Mouse (Mus musculus) kidney, embryonic 14.5 days (tissue): Measurements from ENCODE around the gene Agap1. TPM values are rescaled to one million over a fixed set of nuclear protein-coding genes. Genes with fewer than 3 reads are reported as not detected.
A peak's percentile ranks its signal among the peaks of the same experiment; 100 is the strongest.

Experiments
- ATAC-seq: fragments of 200-750 bp; cut with Nextera tagmentation; 2 replicates; pipeline ENCODE4 v1.8.0; 2017; ENCODE audit warnings: moderate number of reproducible peaks, mild to moderate bottlenecking, moderate TSS enrichment, moderate library complexity; ENCODE audit not compliant: low FRiP score, low TSS enrichment
- H3K27ac ChIP-seq: fragments of 300-500 bp; sonication (generic); 2 replicates; pipeline ENCODE4 v1.5.1; 2014; ENCODE audit warnings: low read depth, mild to moderate bottlenecking, low read length, moderate library complexity, mixed read lengths
- H3K27me3 ChIP-seq: fragments of 300-500 bp; sonication (generic); 2 replicates; pipeline ENCODE4 v1.6.1; 2014; ENCODE audit warnings: mild to moderate bottlenecking, low read length; ENCODE audit not compliant: control insufficient read depth, insufficient read depth
- H3K36me3 ChIP-seq: fragments of 300-500 bp; sonication (generic); 2 replicates; pipeline ENCODE4 v1.6.1; 2014; ENCODE audit warnings: low read length, mixed read lengths; ENCODE audit not compliant: control insufficient read depth, insufficient read depth
- H3K4me1 ChIP-seq: fragments of 300-500 bp; sonication (generic); 2 replicates; pipeline ENCODE4 v1.6.1; 2014; ENCODE audit warnings: low read length, mixed read lengths; ENCODE audit not compliant: control insufficient read depth, insufficient read depth
- H3K4me2 ChIP-seq: fragments of 300-500 bp; sonication (generic); replicated peaks from 2 replicates; pipeline ENCODE4 v1.6.1; 2014; ENCODE audit warnings: low read depth, mild to moderate bottlenecking, low read length
- H3K4me3 ChIP-seq: fragments of 300-500 bp; sonication (generic); 2 replicates; pipeline ENCODE4 v1.5.1; 2014; ENCODE audit warnings: mild to moderate bottlenecking, low read length
- H3K9ac ChIP-seq: fragments of 300-500 bp; sonication (generic); 2 replicates; pipeline ENCODE4 v1.6.1; 2014; ENCODE audit warnings: low read depth, mild to moderate bottlenecking, low read length, moderate library complexity
- H3K9me3 ChIP-seq: fragments of 300-500 bp; sonication (generic); 2 replicates; pipeline ENCODE4 v1.6.1; 2016; ENCODE audit warnings: low read length; ENCODE audit not compliant: control insufficient read depth
- WGBS: fragments of 180-500 bp; shearing (Covaris S2); extraction: QIAGEN DNeasy Blood & Tissue Kit; methylation state at CpG from one replicate; pipeline ENCODE4 v1.1.7; 2014; 5-methylcytosine and 5-hydroxymethylcytosine counted together
- polyA plus RNA-seq: library from polyadenylated mRNA; unstranded; fragments of >200 nt; fragmentation: Nextera tagmentation; extraction: Ambion mirVana; gene quantifications from 2 replicates; pipeline ENCODE4 v1.2.1, GENCODE M21; 2014

The Agap1 gene
- polyA plus RNA-seq, 1 experiment from 2014 or later, result 19.3 TPM

GRCm38 (mm10) chr1:89925501-89926190, 471.0 kb downstream of the Agap1 start:
- Histone ChIP-seq H3K4me3 (no peak overlapping the region), H3K4me2 (no peak overlapping the region), H3K9ac (no peak overlapping the region), H3K27me3 (peaks cover 100% of the 10 kb centered on the region), H3K4me1 (peaks cover 14% of the 10 kb centered on the region; the same call in 1 of the 2 replicates), H3K36me3 (no peaks in the 10 kb centered on the region), H3K9me3 (no peaks in the 10 kb centered on the region), H3K27ac (no peak overlapping the region)
- 16% methylated on average over 12 of the region's 12 CpGs for WGBS
- no peak for ATAC-seq

DNA sequence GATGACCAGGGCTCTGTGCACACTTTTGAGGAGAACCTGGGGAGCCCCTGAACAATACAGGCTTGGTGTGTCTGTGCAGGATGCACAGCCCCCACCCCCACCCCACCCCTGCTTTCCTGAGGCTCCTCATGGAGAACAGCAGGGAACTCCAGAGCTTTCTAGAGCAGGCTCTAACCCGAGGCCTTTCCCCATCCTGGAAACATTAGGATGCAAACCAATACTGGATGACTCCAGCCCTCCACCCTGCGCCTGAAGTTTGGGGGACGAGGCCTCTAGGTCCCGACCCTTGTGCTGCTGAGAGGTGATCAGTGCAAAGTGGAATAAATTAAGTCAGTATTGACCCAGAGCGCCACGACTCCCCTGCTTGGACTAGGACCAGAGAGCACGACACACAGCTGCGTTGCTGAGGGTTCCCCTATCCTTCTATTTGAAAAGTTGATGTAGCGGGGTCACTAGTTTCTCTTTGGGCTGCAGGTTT, 472.0 kb downstream of the Agap1 start:
- H3K4me2 ChIP-seq, result peak overlapping the region; percentile 74
- peaks cover 23% of the 10 kb centered on the region; the same call in 1 of the 2 replicates for H3K4me1 ChIP-seq
- peak overlapping the region; percentile 41 for H3K4me3 ChIP-seq
- ATAC-seq, result no peak
- WGBS, result 10% methylated on average over 9 of the region's 9 CpGs
- no peak overlapping the region for H3K27ac ChIP-seq
- no peaks in the 10 kb centered on the region for H3K36me3 ChIP-seq
- H3K9me3 ChIP-seq, result no peaks in the 10 kb centered on the region
- peaks cover 100% of the 10 kb centered on the region for H3K27me3 ChIP-seq
- H3K9ac ChIP-seq, result no peak overlapping the region

DNA sequence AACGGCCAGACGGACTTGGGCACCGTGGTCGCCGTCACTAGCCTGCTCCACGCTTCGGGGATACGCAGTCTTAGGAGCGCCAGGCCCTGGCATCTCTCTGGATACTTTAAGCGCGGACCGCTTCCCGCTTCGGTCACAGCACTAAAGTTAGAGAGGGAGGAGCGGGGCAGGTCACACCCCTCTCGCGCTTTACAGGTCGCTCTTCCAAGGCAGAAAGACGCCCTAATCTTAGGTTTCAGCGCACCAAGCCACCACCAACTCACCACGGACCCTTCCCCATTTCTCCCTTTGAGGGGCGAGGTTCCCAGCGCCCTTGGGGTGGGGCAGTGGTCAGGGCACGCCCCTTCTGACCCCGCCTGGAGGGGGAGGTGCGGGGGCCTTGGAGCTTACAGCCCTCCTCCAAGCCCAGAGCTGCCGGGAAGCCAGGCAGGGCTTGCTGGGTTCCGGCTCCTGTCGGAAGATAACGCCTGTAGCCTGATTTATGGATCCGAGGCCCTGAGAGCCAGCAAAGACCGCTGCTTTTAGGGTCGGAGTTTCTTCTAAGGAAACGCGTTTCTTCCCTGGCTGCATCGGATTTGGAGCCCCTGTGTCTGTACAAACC, 472.6 kb downstream of the Agap1 start:
- Histone ChIP-seq H3K4me1 (peaks cover 23% of the 10 kb centered on the region; the same call in 1 of the 2 replicates), H3K4me3 (peak overlapping the region; percentile 41), H3K9ac (peak overlapping the region; percentile 28; the same call in 1 of the 2 replicates), H3K4me2 (peak overlapping the region; percentile 74), H3K27me3 (peaks cover 100% of the 10 kb centered on the region), H3K9me3 (no peaks in the 10 kb centered on the region), H3K36me3 (no peaks in the 10 kb centered on the region), H3K27ac (no peak overlapping the region)
- no peak for ATAC-seq
- 1% methylated on average over 36 of the region's 36 CpGs for WGBS

- H3K9me3 ChIP-seq, result no peaks in the 10 kb centered on the region
- peak overlapping the region; percentile 15; the same call in 1 of the 2 replicates for H3K4me2 ChIP-seq
- no peak overlapping the region for H3K27ac ChIP-seq
- H3K27me3 ChIP-seq, result peaks cover 98% of the 10 kb centered on the region
- WGBS, result 8% methylated on average over 25 of the region's 25 CpGs
- H3K4me3 ChIP-seq, result peak overlapping the region; percentile 12
- no peaks in the 10 kb centered on the region for H3K36me3 ChIP-seq
- H3K9ac ChIP-seq, result no peak overlapping the region
- H3K4me1 ChIP-seq, result peaks cover 23% of the 10 kb centered on the region; the same call in 1 of the 2 replicates
- ATAC-seq, result no peak
Measured at GRCm38 (mm10) chr1:89928676-89929075, 474.1 kb downstream of the Agap1 start.

DNA sequence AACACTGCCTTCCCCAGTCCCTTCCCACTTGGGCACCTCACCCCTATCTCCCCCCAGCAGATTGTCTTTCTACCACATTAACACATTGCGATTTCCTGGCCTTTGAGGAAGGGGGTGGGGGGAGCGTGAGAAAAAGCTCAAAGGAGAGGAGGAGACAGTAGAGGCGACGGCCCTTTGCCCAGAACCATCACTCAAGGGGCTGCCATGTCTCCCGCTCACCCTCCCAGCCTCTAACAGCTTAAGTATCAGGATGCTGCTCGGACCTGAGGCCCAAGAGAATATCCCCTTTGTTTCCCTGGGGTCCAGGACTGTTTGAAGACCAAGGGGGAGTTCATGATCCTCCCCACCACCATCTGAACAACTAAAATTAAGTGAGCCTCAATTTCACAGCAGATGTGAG, 474.6 kb downstream of the Agap1 start:
- H3K4me1 ChIP-seq, result peaks cover 23% of the 10 kb centered on the region; the same call in 1 of the 2 replicates
- 1% methylated on average over 6 of the region's 6 CpGs for WGBS

GRCm38 (mm10) chr1:89929721-89930505, 475.3 kb downstream of the Agap1 start:
- H3K4me1 ChIP-seq, result peaks cover 23% of the 10 kb centered on the region; the same call in 1 of the 2 replicates
- WGBS, result under 1% methylated on average over 51 of the region's 55 CpGs
- H3K4me3 ChIP-seq, result peak overlapping the region; percentile 49
- 0 out of 2 replicates have a peak overlapping the region, but pooled peaks have one; percentile 18 for H3K9ac ChIP-seq
- no peak overlapping the region for H3K27ac ChIP-seq
- peaks cover 97% of the 10 kb centered on the region for H3K27me3 ChIP-seq
- ATAC-seq, result no peak
- peak overlapping the region; percentile 84 for H3K4me2 ChIP-seq
- H3K9me3 ChIP-seq, result no peaks in the 10 kb centered on the region
- no peaks in the 10 kb centered on the region for H3K36me3 ChIP-seq

More for the DNA sequence above, 474.6 kb downstream of the Agap1 start:
- Histone ChIP-seq H3K9me3 (no peaks in the 10 kb centered on the region), H3K4me3 (0 out of 2 replicates have a peak overlapping the region, but pooled peaks have one; percentile 12), H3K27me3 (peaks cover 98% of the 10 kb centered on the region), H3K4me2 (no peak overlapping the region; the same call in 1 of the 2 replicates), H3K36me3 (no peaks in the 10 kb centered on the region), H3K9ac (no peak overlapping the region), H3K27ac (no peak overlapping the region)
- ATAC-seq, result no peak

GRCm38 (mm10) chr1:89930551-89930950, 475.9 kb downstream of the Agap1 start:
- 0 out of 2 replicates have a peak overlapping the region, but pooled peaks have one; percentile 18 for H3K9ac ChIP-seq
- H3K9me3 ChIP-seq, result no peaks in the 10 kb centered on the region
- under 1% methylated on average over 45 of the region's 45 CpGs for WGBS
- H3K4me3 ChIP-seq, result peak overlapping the region; percentile 49
- peak overlapping the region; percentile 84 for H3K4me2 ChIP-seq
- no peak for ATAC-seq
- H3K4me1 ChIP-seq, result peaks cover 23% of the 10 kb centered on the region; the same call in 1 of the 2 replicates
- H3K27ac ChIP-seq, result no peak overlapping the region
- H3K27me3 ChIP-seq, result peaks cover 97% of the 10 kb centered on the region
- no peaks in the 10 kb centered on the region for H3K36me3 ChIP-seq

- H3K9me3 ChIP-seq, result no peaks in the 10 kb centered on the region
- peaks cover 23% of the 10 kb centered on the region; the same call in 1 of the 2 replicates for H3K4me1 ChIP-seq
- peak within 1 kb of the TSS; percentile 84 for H3K4me2 ChIP-seq
- peaks cover 97% of the 10 kb centered on the region for H3K27me3 ChIP-seq
- peak within 1 kb of the TSS; percentile 49 for H3K4me3 ChIP-seq
- H3K27ac ChIP-seq, result no peak within 1 kb of the TSS
- under 1% methylated on average over 33 of the region's 33 CpGs for whole genome bisulfite sequencing
- 0 out of 2 replicates have a peak within 1 kb of the TSS, but pooled peaks have one; percentile 18 for H3K9ac ChIP-seq
- H3K36me3 ChIP-seq, result no peaks in the 10 kb centered on the region
- ATAC-seq, result peak; percentile 47; the same call in 1 of the 2 replicates
Measured at GRCm38 (mm10) chr1:89931120-89931519, 476.5 kb downstream of the Agap1 start, which contains the start of gene Gbx2. Gene Gbx2 (minus strand): TSS chr1:89931179.
